Mouse (Mus musculus): ENCODE results near the gene Slit3.

- TF ChIP-seq GATA1 (IDR thresholded peaks at IDR 0.05; ENCODE audit: low read length) = no peak
- TF ChIP-seq TAL1 (IDR thresholded peaks at IDR 0.05; ENCODE audit: low read length) = no peak
Observed at GRCm38 (mm10) chr11:35305111-35305510, 184.1 kb downstream of the Slit3 start.
